Mouse (Mus musculus) CH12.LX (cell line): ENCODE measurements at regions not wholly inside any gene's neighbourhood (a gene's known extent, or its start where the extent isn't known, plus 50 kb on each side); places are given as distances from the start of the nearest gene placed in this dataset.

Source experiments
- DNase-seq: peaks from one replicate; pipeline ENCODE4 v3.0.0-alpha.2; 2013; ENCODE audit errors: extremely low read depth
- H3K27ac ChIP-seq: 2 replicates; pipeline ENCODE4 v1.5.1; 2012; ENCODE audit warnings: low read depth, mild to moderate bottlenecking, control low read depth, moderate library complexity; ENCODE audit not compliant: insufficient read depth
- H3K27me3 ChIP-seq: replicated peaks from 2 replicates; pipeline ENCODE3; 2012; ENCODE audit warnings: inconsistent platforms
- H3K36me3 ChIP-seq, 2 experiments: replicated peaks in 1 of 2; 2 replicates each; pipeline versions ENCODE3 to v1.6.1; 2012; ENCODE audit warnings: inconsistent platforms in 1 of 2, low read length in 1 of 2, mild to moderate bottlenecking in 1 of 2, mixed read lengths in 1 of 2, moderate library complexity in 1 of 2; ENCODE audit not compliant: control insufficient read depth in 1 of 2, insufficient read depth in 1 of 2
- H3K4me1 ChIP-seq, 2 experiments: 2 replicates each; pipeline ENCODE4 v1.6.1; 2012; ENCODE audit warnings: inconsistent platforms in 1 of 2, moderate library complexity in 1 of 2; ENCODE audit not compliant: insufficient read depth in 2 of 2, control insufficient read depth in 1 of 2
- H3K4me2 ChIP-seq: 2 replicates; pipeline ENCODE4 v1.6.1; 2012; ENCODE audit warnings: low read depth, mild to moderate bottlenecking, control low read depth; ENCODE audit not compliant: poor library complexity, insufficient read depth, severe bottlenecking
- H3K4me3 ChIP-seq, 3 experiments: fragments of 150-350 bp in 1 of 3; sonication (generic) in 1 of 3; replicated peaks in 1 of 3; 2 replicates each; pipeline versions ENCODE3 to v1.5.1; 2011 to 2012; ENCODE audit warnings: low read depth in 2 of 3, low read length in 2 of 3, mild to moderate bottlenecking in 2 of 3, moderate library complexity in 2 of 3, control low read depth in 1 of 3, improper control_type of control experiment in 1 of 3, inconsistent platforms in 1 of 3, mixed read lengths in 1 of 3; ENCODE audit not compliant: poor library complexity in 1 of 3
- H3K79me2 ChIP-seq: replicated peaks from 2 replicates; pipeline ENCODE4 v1.6.1; 2012; ENCODE audit warnings: mild to moderate bottlenecking, moderate library complexity; ENCODE audit not compliant: control insufficient read depth, poor library complexity, insufficient read depth, severe bottlenecking; ENCODE audit errors: extremely low read depth
- H3K9ac ChIP-seq: 2 replicates; pipeline ENCODE4 v1.6.1; 2012; ENCODE audit warnings: low read depth, mild to moderate bottlenecking, control low read depth, moderate library complexity; ENCODE audit not compliant: insufficient read depth
- H3K9me3 ChIP-seq: replicated peaks from 2 replicates; pipeline ENCODE3; 2012; ENCODE audit warnings: low read length, inconsistent platforms, mixed read lengths
- CHD1 ChIP-seq: IDR thresholded peaks from 2 replicates; pipeline ENCODE4 v1.6.1; 2012; ENCODE audit warnings: low read depth, low read length, improper control_type of control experiment, inconsistent platforms
- CTCF ChIP-seq, 2 experiments: IDR thresholded peaks in 1 of 2; conservative IDR thresholded peaks in 1 of 2; 2 replicates each; pipeline ENCODE4 v1.5.1; 2011 to 2012; ENCODE audit warnings: low read depth in 2 of 2, low read length in 2 of 2, improper control_type of control experiment in 1 of 2, inconsistent platforms in 1 of 2, mild to moderate bottlenecking in 1 of 2, moderate library complexity in 1 of 2
- GABPA ChIP-seq: IDR thresholded peaks from 2 replicates; pipeline ENCODE4 v1.6.1; 2012; ENCODE audit warnings: low read depth, low read length, improper control_type of control experiment, inconsistent platforms; ENCODE audit not compliant: insufficient replicate concordance
- HCFC1 ChIP-seq: IDR thresholded peaks from 2 replicates; pipeline ENCODE4 v1.6.1; 2012; ENCODE audit warnings: low read depth, mild to moderate bottlenecking, inconsistent platforms, low read length, improper control_type of control experiment
- IRF4 ChIP-seq: IDR thresholded peaks from 2 replicates; pipeline ENCODE4 v1.6.1; 2014; ENCODE audit warnings: low read depth, mild to moderate bottlenecking, inconsistent platforms, low read length, improper control_type of control experiment
- MAFK ChIP-seq: IDR thresholded peaks from 2 replicates; pipeline ENCODE4 v1.6.1; 2011; ENCODE audit warnings: low read length, improper control_type of control experiment; ENCODE audit not compliant: insufficient replicate concordance
- MEF2A ChIP-seq: IDR thresholded peaks from 2 replicates; pipeline ENCODE4 v1.6.1; 2014; ENCODE audit warnings: low read depth, mild to moderate bottlenecking, inconsistent platforms, low read length, improper control_type of control experiment, borderline replicate concordance
- MXI1 ChIP-seq: IDR thresholded peaks from 2 replicates; pipeline ENCODE4 v1.6.1; 2011; ENCODE audit warnings: mild to moderate bottlenecking, low read depth, low read length, improper control_type of control experiment
- POLR2A ChIP-seq: IDR thresholded peaks from 2 replicates; pipeline ENCODE4 v1.6.1; 2011; ENCODE audit warnings: low read depth, mild to moderate bottlenecking, improper control_type of control experiment, low read length
- POLR2AphosphoS2 ChIP-seq: IDR thresholded peaks from 2 replicates; pipeline ENCODE4 v1.6.1; 2011; ENCODE audit warnings: low read depth, low read length, improper control_type of control experiment
- RAD21 ChIP-seq: IDR thresholded peaks from 2 replicates; pipeline ENCODE4 v1.6.1; 2011; ENCODE audit warnings: low read depth, mild to moderate bottlenecking, low read length, improper control_type of control experiment, moderate library complexity
- SIN3A ChIP-seq: IDR thresholded peaks from 2 replicates; pipeline ENCODE4 v1.6.1; 2012; ENCODE audit warnings: low read length, improper control_type of control experiment, inconsistent platforms
- SMC3 ChIP-seq: IDR thresholded peaks from 2 replicates; pipeline ENCODE4 v1.6.1; 2011; ENCODE audit warnings: low read depth, low read length, improper control_type of control experiment
- TBP ChIP-seq: conservative IDR thresholded peaks from 2 replicates; pipeline ENCODE4 v1.6.1; 2011; ENCODE audit warnings: low read depth, low read length, improper control_type of control experiment
- TCF12 ChIP-seq: IDR thresholded peaks from 2 replicates; pipeline ENCODE4 v1.6.1; 2014; ENCODE audit warnings: low read depth, mild to moderate bottlenecking, inconsistent platforms, low read length, improper control_type of control experiment
- UBTF ChIP-seq: IDR thresholded peaks from 2 replicates; pipeline ENCODE4 v1.6.1; 2012; ENCODE audit warnings: low read depth, mild to moderate bottlenecking, inconsistent platforms, low read length, improper control_type of control experiment, moderate library complexity
- USF1 ChIP-seq: IDR thresholded peaks from 2 replicates; pipeline ENCODE4 v1.6.1; 2014; ENCODE audit warnings: low read depth, mild to moderate bottlenecking, inconsistent platforms, low read length, improper control_type of control experiment
- ZC3H11A ChIP-seq: IDR thresholded peaks from 2 replicates; pipeline ENCODE4 v1.6.1; 2012; ENCODE audit warnings: low read depth, mild to moderate bottlenecking, inconsistent platforms, low read length, improper control_type of control experiment
- ZKSCAN1 ChIP-seq: IDR thresholded peaks from 2 replicates; pipeline ENCODE4 v1.6.1; 2012; ENCODE audit warnings: low read depth, inconsistent platforms, low read length, improper control_type of control experiment, borderline replicate concordance
- ZMIZ1 ChIP-seq: IDR thresholded peaks from 2 replicates; pipeline ENCODE4 v1.6.1; 2012; ENCODE audit warnings: low read depth, mild to moderate bottlenecking, inconsistent platforms, low read length, improper control_type of control experiment
- ZNF384 ChIP-seq: IDR thresholded peaks from 2 replicates; pipeline ENCODE4 v1.6.1; 2012; ENCODE audit warnings: low read depth, low read length, improper control_type of control experiment, inconsistent platforms
- dilution Hi-C: fragments of 300-500 bp; cut with MboI; formaldehyde crosslinking; loops from 2 replicates; pipeline ENCODE4 v1.14.3; 2020; ENCODE audit warnings: low sequenced_read_pairs; ENCODE audit not compliant: extremely low pct_unique_long_range_greater_than_20kb, extremely low pct_ligation_motif_present
- in situ Hi-C: fragments of 300-500 bp; cut with MboI; formaldehyde crosslinking; loops from 3 replicates; pipeline ENCODE4 v1.14.3; 2019; ENCODE audit warnings: low sequenced_read_pairs, low pct_ligation_motif_present, low pct_unique_long_range_greater_than_20kb, mixed read lengths

- no peak overlapping the region for H3K27ac ChIP-seq
- TF ChIP-seq POLR2A: no peak
- no peak for TF ChIP-seq ZNF384
- no peak for TF ChIP-seq MXI1
- TF ChIP-seq SIN3A: no peak
- TF ChIP-seq USF1: no peak
- no peak for TF ChIP-seq ZC3H11A
- TF ChIP-seq UBTF: no peak
- TF ChIP-seq SMC3: no peak
- no peak for TF ChIP-seq MEF2A
- in situ Hi-C loops (no loop called here), dilution Hi-C loops (no loop called here)
- no peak overlapping the region for H3K4me3 ChIP-seq
- H3K27me3 ChIP-seq: no peaks in the 10 kb centered on the region
- H3K9ac ChIP-seq: no peak overlapping the region
- DNase-seq: no peak
- H3K36me3 ChIP-seq: no peaks in the 10 kb centered on the region
- H3K4me2 ChIP-seq: no peak overlapping the region
- no peaks in the 10 kb centered on the region for H3K79me2 ChIP-seq
- H3K9me3 ChIP-seq: peaks cover 42% of the 10 kb centered on the region
- no peaks in the 10 kb centered on the region for H3K4me1 ChIP-seq
Observed at GRCm38 (mm10) chr16:46878739-46879138, 380.4 kb upstream of the Nectin3 start.

GRCm38 (mm10) chr16:46863959-46864358 is 365.6 kb upstream of the Nectin3 start:
- dilution Hi-C loops: no loop called here
- Histone ChIP-seq H3K36me3 (no peaks in the 10 kb centered on the region), H3K4me2 (no peak overlapping the region), H3K4me1 (no peaks in the 10 kb centered on the region), H3K4me3 (no peak overlapping the region), H3K27me3 (no peaks in the 10 kb centered on the region), H3K9ac (no peak overlapping the region), H3K79me2 (no peaks in the 10 kb centered on the region), H3K27ac (no peak overlapping the region), H3K9me3 (peaks cover 36% of the 10 kb centered on the region)
- TF ChIP-seq TCF12 (no peak), ZC3H11A (no peak), SMC3 (no peak), ZKSCAN1 (no peak), SIN3A (no peak), USF1 (no peak), POLR2A (no peak), IRF4 (no peak), CTCF (conservative IDR thresholded peaks at IDR 0.05 in 1 of 2, IDR thresholded peaks at IDR 0.05 in 1 of 2; ENCODE audit: low read depth in 2 of 2, low read length in 2 of 2) (no peak), GABPA (no peak), RAD21 (no peak), TBP (no peak), HCFC1 (no peak), CHD1 (no peak), MAFK (no peak), POLR2AphosphoS2 (no peak), ZMIZ1 (no peak)
- DNase-seq: no peak
- in situ Hi-C loops: no loop called here
